Mouse (Mus musculus) ES-CJ7 (cell line): ENCODE data around the gene Slc36a1.
A peak's percentile ranks its signal among the peaks of the same experiment; 100 is the strongest.

Experiments
- DNase-seq: peaks from one replicate; pipeline ENCODE4 v3.0.0; 2011; ENCODE audit warnings: low read depth, low spot score

Gene Slc36a1

DNA sequence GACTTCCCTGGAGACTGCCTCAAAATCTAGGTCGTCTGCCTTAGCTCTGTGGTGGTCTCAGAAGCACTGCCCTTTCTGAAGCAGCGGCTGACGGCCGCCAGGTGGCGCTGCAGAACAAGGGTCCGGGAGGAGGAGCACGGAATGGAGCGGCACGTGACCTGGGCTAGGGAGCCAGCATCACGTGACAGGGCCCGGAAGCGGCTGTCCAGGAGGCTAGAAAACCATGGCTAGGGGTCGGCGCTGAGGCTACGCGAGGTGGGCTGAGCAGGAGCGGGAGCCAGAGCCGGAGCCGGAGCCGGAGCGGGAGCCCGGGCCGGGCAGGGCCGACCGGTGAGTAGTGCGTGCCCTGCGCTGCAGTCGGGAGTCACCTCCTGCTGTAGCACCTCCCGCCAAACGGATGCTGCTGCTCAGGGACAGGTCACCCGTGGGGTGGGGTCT is at the start of gene Slc36a1:
Gene Slc36a1 (plus strand): TSS at position 192 of the 438 bp plus-strand sequence.
- DNase-seq: peak; percentile 94

DNA sequence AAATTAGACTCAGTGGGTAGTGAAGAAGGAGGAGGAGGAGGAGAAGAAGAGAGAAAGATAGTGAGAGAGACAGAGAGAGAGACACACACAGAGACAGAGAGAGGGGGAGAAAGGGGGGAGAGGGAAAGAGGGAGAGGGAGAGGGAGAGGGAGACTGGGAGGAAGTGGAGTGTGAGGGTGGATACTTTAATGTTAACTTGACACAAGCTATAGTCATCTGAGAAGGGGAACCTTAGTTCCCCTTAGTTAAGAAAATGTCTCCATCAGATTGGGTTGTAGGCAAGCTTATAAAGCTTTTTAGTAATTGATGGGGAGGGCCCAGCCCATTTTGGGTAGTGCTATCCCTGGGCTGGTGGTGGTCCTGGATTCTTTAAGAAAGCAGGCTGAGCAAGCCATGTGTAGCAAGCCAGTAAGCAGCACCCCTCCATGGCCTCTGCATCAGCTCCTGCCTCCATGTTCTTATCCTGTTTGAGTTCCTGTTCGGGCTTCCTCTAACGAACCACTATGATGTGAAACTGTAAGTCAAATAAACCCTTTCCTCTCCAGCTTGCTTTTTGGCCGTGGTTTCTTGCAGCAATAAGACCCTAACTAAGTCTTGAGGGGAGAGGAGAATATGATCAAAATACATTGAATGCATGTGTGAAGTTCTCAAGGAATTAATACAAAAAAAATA is 49.6 kb upstream of the Slc36a1 start:
- DNase-seq: no peak

DNA sequence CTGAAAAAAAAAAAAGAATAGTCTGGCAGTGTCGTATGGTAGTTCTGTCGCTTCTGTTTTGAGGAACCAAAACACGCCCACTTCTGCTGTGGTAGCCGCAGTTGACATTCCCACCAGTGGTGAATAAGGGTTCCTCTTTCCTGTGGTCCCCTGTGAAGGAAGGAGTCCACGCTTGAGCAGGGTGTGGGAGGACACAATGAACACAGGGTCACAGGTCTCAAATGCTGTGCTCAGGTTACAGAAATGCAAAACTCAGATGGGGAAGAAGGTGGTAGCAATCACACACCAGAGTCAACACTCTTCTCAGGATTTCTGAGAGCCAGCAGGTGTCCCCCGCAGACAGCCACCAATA is 49.1 kb upstream of the Slc36a1 start:
- no peak for DNase-seq

DNA sequence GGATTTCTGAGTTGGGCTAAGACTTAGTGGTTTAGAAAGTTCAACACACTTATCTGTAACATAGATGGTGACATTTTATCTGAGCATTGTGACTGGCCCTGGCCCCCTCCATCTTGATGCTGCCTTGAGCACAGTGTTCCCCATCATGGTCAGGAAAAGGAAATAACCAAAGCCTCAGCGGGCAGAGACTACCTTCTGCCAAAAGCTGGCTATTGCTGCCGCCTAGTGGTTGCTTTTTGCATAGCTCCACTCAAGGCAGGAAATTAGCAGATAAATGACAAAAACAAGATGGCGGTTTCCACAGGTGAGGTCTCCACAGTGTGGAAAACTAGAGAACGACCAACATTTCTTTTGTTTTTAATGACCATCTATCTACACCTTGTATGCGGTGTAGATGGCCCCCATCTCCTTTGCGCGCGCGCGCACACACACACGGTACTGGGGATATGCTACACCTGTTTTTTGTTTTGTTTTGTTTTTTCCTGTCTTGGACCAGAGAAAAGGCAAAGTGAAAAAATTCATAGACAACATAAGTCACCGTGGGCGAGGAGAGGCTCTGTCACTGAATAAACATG is 45.3 kb upstream of the Slc36a1 start:
- peak; percentile 92 for DNase-seq

DNA sequence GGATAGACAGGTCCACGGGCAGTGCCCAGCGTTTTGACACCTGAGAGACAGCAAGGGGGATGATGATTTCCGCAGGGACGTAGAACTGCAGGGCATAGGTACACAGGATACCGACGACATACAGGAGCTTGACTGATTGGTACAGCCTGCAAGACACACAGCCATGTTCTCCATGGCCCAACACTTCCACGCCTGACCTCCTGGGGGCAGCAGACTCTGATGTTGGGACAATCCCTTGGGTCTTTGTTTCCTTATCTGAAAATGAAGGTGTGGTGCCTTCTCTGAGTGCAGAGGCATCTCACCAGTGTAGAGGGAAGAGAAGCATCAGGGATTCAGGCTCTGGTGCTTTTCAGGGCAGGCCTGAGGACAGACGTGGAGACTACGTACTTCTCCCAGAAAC is 41.5 kb upstream of the Slc36a1 start:
- DNase-seq: peak; percentile 88

DNA sequence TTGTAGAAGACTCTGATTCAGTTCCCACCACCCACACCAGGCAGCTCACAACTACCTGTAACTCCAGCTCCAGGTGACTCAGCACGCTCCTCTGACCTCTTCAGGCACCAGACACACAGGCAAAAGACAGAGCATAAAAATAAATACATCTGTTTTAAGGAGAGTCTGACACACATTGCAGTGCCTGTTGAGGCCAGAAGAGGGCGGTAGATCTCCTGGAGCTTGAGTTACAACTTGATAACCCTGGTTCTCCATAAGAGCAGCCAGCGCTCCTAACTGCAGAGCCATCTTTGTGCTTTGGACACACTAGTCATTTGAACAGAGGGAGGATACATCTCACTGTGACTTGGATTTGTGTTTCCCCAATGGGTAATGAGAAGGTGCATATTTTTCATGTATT is 39.4 kb upstream of the Slc36a1 start:
- DNase-seq: peak; percentile 86

DNA sequence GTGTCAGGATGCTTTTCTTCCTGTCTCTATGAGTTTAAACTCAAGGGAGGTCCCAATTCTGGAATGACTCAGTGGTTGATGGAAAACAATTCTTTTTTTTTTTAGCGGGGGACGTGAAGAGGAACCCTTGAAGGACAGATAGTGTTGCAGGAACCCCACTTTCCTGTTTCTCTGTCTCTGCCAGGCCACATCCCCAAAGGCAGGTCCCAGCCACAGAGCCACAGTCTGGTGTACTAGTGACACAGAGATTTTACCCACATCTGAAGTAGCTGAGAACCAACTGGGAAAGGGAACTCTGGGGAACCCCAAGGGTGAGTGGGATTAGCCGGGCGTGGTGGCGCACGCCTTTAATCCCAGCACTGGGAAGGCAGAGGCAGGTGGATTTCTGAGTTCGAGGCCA is 38.4 kb upstream of the Slc36a1 start:
- DNase-seq: no peak

DNA sequence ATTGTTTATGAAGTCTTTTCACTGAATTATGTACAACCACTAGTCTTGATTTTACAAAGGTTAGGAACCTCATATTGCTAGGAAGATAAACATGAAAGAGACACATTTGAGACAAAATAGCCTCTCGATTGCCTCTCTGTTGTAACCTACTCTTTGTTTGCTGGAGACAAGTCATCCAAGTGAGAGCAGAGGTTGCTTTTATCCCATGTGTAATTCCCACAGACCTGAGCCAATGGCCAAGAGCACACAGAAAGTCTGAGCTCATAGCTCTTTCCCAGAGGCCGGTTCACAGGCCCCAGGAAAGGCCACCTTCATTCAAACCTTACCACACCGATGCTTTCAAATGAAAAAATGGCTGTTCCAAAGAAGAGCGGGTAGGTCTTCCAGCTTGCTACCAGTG is 35.6 kb upstream of the Slc36a1 start:
- DNase-seq: no peak

DNA sequence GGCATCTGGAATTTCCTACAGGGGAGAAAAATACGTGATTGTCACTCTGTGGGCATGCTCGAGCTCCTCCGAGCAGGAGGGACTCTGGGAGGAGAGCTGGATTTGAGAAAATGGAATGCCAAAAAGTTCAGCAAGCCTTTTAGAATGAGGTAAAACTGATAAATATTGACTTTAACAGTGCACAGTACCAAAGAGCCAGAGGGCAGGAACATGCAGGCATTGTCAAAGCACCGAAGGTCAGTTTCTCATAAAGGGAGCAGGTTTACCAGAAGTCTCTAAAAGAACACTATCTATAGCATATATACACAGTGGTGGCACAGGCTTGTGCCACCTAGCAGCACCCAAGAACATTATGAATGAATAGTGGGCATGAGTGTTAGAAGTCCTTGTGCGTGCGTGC is 35.2 kb upstream of the Slc36a1 start:
- DNase-seq: no peak

DNA sequence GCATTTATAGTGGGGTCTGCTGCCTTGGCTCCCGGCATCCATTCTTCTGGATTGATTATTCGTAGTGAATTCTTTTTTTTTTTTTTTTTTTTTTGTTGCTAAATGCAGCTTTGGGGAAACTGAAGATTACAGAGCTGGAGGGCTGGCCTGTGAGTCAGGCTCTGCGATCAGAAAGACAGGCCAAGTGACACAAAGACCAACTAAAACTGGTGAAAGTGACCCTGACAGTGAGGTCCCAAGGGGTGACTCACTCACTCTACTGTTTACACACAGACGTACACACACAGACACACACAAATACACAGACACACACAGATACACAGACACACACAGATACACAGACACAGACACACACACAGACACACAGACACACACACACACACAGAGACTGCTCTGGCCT is 33.6 kb upstream of the Slc36a1 start:
- DNase-seq: no peak

DNA sequence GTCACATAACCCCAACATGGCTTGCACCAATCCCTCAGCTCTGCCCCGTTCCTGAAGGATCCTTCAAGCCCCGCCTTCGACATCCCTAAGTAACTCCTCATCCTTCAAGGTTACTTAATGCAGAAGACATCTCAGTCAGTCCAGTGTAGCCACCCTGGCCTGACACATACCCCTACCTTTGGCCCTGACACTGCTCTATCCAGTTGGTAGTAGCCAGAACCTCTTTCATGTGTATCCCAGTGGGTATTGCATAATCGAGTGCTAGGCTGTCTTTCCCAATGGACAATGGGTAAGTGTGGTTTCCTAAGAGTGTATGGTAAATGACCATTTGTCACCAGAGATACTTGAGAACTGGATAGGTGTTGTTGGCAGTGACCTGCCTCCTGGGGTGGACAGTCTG is 25.3 kb upstream of the Slc36a1 start:
- no peak for DNase-seq

DNA sequence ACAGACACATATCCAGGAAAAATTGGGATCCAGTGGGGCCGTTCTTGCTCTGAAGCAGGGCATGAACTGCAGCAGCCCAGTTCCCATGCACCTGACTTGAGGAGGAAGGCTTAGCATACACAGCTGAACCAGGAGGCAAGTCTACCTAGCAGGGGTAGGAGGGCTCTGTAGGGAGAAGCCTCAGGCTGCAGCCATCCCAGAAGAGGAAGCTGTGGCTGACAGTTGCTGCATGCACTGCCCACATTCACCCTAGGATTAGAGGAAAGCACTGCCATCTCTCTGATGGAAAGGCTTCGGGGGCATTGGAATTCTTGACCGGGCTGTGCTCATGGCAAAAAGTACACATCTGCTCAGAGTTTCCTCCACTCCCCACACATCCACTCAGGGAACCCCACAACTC is 24.3 kb upstream of the Slc36a1 start:
- DNase-seq: no peak

DNA sequence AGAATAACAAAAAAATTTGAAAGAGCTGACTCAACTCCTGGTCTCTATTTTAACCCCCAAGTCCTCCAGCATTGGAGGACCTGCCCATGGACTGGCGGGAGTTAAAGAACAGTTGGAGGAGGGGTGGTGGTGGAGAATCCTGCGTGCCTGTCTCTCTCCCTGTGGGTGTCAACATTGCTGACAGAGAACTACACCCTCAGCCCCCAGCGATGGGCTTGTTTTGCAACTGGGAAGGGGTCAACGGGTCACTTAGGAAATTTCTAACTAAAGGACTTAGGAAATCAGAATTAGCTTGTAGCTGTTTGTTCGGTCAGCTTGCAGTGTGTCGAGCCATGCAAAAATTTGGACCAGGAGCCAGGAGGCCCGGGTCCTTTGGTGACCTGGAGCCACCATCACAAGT is 21.0 kb upstream of the Slc36a1 start:
- DNase-seq: no peak

DNA sequence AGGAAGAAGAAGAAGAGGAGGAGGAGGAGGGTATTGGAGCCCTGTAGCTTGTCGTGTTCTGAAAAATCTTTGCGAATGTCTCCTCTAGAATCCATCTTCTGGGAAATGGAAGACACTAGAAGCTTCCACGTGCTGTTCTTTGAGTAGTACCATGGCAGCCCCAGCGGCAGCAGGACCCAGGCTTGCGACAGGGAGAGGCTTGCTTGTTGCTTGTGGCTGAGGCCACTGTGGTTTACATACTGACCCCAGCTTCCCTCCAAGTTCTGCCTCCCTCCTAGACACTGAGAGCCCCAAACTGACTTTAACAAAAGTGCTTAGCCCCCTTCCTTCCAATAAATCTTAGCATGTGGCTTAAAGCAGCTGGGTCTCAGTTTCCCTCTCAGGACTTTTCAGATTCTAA is 19.9 kb upstream of the Slc36a1 start:
- DNase-seq: no peak

DNA sequence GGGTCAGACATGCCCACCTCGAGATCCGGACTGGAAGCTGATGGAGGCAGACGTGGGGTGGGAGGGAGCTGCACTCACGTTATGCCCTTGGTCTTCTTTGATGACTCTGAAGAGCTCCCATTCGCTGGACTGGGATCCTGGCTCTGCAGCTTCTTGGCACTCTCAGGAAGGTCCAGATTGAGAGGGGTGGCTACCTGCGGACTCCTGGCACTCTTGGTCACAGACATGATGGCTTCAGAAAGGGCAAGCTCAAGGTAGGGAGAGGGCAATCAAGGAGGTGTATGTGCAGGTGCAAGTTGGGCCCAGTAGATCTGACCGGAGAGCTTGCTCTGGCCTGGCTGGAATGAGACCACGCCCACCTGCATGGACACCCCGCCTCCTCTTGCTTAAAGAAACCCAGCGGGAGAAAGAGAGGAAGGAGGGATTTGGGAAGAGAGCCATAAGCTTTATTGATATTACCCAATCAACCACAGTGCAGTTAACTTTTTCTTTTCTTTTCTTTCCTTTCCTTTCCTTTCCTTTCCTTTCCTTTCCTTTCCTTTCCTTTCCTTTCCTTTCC is 19.3 kb upstream of the Slc36a1 start, which contains the start of gene Slc36a2:
Gene Slc36a2 (minus strand): TSS at position 345 of the 559 bp plus-strand sequence.
- DNase-seq: no peak

DNA sequence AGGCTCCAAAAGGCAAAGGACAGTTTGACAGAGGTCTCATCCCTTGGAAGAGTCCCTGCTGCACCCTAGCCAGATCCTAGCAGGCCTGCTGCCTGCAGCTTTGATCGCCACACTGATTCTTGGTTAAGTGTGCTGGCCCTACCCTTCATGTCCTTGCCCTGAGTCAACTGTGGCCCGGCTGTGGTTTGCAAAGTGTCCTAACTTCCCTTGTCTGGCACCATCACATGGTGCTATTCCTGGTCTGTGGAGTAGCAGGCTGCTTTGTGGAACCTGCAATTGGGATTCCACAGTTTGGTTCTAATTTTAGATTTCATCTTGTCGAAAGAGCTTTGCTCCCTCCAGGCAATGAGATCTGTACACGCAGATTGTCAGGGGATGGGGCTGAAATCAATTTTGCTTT is 16.9 kb upstream of the Slc36a1 start:
- no peak for DNase-seq

DNA sequence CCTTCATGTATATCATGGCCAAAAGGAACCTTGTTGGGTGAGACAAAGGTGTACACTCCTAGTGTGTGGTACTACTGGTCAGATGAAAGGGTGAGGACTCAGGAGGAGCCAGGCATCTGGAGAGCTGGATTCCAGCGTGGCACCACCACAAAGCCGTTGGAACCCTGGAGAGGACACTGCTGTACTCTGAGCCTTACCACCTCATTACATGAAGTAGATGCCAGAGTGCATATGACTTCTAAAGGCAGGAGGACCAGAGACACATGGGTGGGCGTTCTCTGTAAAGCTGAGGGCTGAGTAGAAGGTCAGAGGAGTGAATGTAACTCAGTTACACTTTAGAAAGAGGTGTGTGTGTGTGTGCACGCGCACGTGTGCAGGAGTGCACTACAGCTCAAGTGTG is 16.4 kb upstream of the Slc36a1 start:
- no peak for DNase-seq

DNA sequence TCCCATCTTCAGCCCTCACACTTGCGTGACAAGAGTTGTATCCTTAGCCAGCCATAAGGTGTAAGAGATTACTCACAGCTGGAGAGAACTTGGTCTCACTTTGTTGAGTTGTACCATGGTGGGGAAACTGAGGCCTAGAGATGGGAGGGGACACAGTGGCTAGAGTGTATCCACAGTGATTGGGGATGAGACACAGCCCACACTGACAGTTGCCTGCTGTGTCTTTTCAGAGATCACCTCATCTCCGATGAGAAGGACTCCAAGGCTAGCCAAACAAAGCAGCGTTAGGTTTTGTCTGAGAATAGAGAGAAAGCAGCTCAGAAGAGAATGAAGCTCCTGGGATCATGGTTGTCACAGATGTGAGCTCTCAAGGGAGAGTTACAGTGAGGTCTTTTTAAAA is 13.9 kb upstream of the Slc36a1 start:
- no peak for DNase-seq

DNA sequence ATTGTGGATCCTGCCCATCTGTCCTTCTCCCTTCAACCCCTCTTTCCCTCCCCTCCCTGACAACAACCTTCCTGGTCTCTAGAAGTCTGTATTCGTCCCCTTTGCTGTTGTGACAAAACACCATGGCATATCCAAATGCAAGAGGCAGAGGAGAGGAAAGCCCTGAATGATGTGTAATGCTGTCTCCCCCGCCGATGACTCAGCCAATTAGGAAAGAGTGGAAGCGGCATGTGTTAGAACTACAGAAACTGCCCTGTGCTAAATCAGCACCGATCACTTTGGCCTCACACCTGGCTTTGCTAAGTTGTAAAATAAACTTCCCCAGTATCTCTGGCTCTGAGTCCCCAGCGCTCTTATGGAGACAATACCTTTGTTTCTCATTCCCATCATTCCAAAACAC is 7.1 kb upstream of the Slc36a1 start:
- DNase-seq: no peak

DNA sequence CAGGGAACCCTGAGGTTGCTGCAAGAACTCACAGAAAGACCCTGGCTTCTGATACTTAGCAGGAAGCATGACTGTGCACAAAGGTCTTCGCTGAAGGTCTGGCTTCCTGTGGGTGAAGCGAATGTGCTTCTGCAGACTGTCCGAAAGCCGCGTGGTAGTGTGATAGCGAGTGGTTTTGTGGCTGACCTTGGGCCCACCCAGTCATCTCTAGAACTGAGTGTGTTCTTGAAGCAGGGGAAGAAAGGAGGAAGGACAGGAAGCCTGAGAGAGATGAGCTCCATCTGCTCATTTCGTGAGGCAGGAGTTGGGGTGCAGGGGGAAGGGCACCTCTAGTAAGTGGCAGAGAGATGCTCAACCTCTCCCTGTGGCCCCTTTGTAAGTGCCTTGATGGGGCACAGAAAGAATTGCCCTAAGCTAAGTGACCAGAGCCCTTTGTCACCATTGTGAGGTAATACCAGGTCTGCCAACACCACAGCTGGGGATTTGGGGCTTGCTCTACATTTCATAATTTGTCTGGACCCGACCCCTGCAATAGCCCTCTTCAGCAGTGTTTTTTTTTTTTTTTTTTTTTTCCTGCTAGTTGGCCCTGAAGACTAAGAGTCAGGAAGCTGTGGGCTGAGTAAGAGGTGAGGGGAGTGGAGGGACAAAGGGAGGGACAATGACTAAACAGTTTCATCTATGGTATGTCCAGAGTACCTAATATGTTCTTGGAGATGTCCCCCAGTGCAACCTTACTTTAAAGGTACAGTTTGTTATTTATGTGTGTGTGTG is 6.2 kb upstream of the Slc36a1 start:
- no peak for DNase-seq

DNA sequence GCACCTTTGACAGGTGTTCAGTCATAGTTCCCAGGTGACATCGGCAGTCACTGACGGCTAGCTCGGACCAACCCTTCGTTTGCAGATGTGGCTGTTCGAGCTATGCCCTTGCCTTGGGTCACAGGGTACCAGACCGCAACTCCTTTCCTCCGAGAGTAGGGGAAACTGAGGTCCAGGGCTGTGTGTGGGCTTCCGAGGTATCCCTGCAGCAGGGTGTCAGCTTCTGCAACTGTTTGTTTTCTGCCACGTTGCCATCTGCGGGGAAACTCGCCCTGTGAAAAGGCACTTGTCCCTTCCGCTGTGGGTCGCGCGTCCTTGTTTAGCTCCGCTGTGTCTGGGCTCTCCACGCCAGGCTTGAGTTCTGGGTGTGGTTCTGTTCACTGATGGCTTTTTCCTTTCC is 452 bp downstream of the Slc36a1 start:
- DNase-seq: peak; percentile 21

DNA sequence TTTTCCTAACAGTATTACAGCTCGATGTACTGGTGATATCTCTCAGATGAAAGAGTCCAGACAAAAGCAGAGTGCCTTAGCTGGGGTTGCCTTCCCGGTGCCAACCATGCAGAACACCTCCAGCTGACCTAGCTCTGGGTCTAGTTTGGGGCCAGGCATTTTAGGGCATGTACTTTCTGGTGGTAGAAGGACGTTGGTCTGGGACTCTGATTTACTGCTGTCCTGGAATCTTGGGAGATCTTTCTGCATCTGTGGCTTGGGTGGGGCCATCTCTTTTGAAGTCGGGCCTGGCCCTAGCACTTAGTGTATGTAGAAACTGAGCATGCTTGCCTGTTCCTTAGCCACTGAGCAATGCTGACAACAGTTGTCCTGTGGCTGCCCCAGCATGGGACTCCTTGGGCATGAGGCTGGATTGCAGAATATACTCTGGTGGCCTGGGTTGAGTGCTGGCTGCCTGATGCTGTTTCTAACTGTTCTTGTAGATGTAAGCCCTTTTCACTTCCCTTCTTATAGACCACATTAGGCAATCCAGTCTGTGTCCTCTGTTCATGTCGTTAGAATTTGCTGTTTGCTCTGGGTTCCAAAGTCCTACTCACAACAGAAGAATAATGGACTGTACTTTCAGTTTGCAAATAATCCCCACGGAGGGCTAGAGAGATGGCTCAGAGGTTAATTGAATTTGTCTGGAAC is 4.0 kb downstream of the Slc36a1 start:
- DNase-seq: no peak
